Mouse (Mus musculus) lung, adult 2 months (tissue): ENCODE results near the gene Actr5.

Source experiments
- CTCF ChIP-seq: fragments of 200-500 bp; IDR thresholded peaks from 2 replicates; pipeline ENCODE4 v1.5.1; 2011; ENCODE audit warnings: mild to moderate bottlenecking, low read length, control low read depth; ENCODE audit not compliant: insufficient read depth
- POLR2A ChIP-seq: fragments of 200-500 bp; IDR thresholded peaks from 2 replicates; pipeline ENCODE4 v1.6.1; 2011; ENCODE audit warnings: low read depth, mild to moderate bottlenecking, control low read depth, low read length, borderline replicate concordance; ENCODE audit errors: extremely low read depth

DNA sequence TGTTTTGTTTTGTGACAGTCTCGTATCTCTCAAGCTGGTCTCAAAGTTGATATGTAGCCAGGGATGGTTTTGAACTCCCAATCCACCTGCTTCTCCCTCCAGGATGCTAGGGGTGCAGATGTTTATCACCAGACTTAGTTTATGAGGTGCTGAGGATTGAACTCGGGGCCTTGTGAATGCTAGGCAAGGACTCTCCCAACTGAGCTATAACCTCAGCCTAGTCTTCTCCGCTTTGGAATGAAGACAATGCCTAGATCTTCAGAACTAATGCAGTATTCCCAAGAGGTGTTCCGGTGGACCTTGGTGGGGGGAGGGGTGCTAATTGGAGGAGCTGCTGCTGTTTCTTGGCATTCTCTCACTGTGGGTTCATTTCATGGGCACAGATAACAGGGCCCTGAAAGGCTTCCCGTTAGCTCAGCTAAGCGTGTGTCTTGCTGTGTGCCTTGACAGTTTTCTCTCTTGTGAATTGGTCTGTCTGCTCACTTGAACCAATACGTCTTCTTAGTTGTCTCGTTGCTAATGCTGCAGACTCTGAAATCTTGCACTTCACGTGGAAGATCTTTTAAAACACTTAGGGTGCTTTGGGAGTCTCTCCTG lies 59.7 kb downstream of the Actr5 start:
- TF ChIP-seq CTCF, result no peak
- TF ChIP-seq POLR2A, result no peak
